Mouse (Mus musculus) heart, adult 11 months (tissue): ENCODE data around the gene Arhgap42.

Source experiments
- DNase-seq: peaks from one replicate; pipeline ENCODE4 v3.0.0; 2022

The Arhgap42 gene

DNA sequence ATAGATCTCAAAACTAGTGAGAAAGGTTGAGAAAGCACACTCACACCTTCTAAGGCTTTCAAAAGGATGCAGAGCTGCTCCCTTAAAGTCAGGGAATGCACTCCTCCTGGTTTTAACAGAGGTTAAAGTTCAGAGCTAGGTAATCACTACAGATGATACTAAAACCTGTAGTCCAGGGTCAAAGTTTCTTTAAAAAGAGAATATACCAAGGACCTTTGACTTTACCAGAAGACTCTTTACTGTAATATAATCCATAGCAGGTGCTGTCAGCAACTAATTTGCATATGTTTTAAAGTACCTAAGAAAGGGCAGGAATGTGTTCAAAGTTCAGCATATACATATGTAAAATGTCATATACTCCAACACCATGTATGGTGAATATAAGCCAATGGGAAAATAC, 30.7 kb downstream of the Arhgap42 start:
- no peak for DNase-seq

- no peak for DNase-seq
Measured at GRCm38 (mm10) chr9:9207251-9207650, 31.6 kb downstream of the Arhgap42 start.

DNA sequence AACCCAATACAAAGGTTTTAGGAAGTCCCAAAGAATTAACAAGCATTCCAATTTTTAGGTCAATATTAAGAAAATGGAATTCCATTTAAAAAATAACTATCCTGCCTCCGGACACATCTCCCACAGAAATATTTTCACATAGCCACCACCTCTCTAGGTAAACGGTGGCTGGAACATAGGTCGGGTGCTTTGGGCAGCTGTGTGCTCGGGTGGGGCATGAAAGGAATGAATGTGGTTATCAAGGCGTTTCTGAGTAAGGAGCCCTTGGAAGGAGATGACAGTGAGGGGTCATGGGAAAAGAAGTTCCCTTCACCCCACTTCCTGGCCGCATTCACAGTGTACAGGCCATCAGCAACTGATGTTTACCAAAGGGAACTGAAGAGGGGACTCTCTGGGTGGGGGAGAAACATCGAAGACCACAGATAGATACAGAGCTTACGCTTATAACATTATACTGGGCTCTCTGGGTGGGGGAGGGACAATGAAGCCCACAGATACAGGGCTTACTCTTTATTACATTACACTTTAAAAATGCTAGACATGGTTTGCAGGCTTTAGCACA, 38.0 kb downstream of the Arhgap42 start:
- peak; percentile 92 for DNase-seq

- DNase-seq: peak; percentile 92
Measured at GRCm38 (mm10) chr9:9199170-9199841, 39.6 kb downstream of the Arhgap42 start.

- DNase-seq: no peak
Measured at GRCm38 (mm10) chr9:9198645-9199044, 40.3 kb downstream of the Arhgap42 start.

DNA sequence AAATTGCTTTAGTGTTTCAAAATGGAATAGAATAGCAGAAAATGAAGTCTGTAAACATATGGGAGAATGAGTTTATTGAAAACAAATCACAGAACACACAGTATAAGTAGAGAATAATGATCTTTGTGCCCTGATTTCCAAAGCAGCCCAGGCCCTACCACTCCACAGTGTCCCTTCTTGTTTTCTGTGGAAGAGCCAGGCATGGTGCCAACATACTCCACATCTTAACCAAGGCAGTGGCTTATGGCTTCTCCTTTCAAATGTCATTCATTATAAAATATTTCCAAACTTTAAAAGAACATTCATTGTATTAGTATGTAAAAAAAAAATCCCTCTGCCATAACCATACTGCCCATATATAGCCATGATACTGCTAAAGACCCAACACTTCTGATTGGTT, 42.9 kb downstream of the Arhgap42 start:
- DNase-seq: no peak

GRCm38 (mm10) chr9:9194496-9194895, 44.4 kb downstream of the Arhgap42 start:
- no peak for DNase-seq

- DNase-seq: peak; percentile 92
Measured at GRCm38 (mm10) chr9:9192716-9193115, 46.2 kb downstream of the Arhgap42 start.

- no peak for DNase-seq
Measured at GRCm38 (mm10) chr9:9190835-9191234, 48.1 kb downstream of the Arhgap42 start.

- peak; percentile 80 for DNase-seq
Measured at GRCm38 (mm10) chr9:9188167-9188566, 50.7 kb downstream of the Arhgap42 start.

- DNase-seq: peak; percentile 16
Measured at GRCm38 (mm10) chr9:9177745-9178144, 61.2 kb downstream of the Arhgap42 start.

DNA sequence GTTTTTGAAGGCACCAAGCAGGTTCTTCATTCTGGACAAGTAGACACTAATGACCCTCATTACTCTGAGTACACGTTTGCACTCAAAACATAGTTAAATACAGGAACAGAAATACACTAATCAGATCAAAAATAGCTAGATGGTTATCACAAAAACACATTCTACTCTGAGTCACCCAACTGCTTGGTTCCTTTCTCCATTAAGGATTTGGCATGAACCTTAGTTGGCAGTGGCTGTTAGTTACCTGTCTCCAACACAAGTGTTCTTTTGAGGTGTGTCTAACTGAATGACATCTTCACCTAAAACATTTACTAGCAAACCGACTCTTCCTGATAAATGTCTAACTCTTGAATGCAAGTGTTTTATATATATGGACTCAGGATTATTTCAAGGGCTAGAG, 64.0 kb downstream of the Arhgap42 start:
- DNase-seq: no peak

DNA sequence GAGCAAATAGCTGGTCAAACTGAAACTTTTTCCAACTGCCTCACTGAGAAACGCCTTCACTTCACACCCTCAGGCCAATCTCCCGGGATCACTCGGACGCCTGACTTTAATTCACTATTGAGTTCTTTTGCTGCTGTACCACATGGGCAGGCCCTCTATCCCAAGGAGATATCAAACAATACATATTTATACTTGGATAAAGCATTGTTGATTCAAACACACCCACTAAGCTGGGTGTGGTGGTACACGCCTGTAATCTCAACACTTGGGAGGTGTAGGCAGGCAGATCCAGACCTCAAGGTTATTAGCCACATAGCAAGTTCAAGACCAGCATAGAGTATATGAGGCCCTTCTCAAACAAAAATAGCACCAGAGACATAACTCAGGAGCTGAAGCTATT, 64.7 kb downstream of the Arhgap42 start:
- DNase-seq: peak; percentile 40

DNA sequence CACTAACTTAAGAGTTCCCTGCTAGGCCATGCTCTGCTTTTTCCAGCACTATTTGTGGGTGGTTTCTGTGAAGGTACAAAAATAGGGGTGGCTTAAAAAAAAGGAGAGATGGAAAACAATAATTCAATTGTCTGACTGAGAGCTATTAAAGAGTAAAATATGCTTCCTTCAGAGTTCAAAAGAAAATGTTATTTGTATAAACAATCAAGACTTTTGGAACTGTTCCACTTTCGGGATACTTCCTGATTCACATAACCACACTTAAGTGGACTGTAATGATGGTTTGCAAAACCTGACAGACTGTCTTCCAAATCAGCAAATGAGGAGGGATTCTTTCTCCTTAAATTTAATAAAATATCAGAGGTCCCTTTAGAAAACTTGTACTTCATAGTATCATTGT, 65.8 kb downstream of the Arhgap42 start:
- DNase-seq: no peak

DNA sequence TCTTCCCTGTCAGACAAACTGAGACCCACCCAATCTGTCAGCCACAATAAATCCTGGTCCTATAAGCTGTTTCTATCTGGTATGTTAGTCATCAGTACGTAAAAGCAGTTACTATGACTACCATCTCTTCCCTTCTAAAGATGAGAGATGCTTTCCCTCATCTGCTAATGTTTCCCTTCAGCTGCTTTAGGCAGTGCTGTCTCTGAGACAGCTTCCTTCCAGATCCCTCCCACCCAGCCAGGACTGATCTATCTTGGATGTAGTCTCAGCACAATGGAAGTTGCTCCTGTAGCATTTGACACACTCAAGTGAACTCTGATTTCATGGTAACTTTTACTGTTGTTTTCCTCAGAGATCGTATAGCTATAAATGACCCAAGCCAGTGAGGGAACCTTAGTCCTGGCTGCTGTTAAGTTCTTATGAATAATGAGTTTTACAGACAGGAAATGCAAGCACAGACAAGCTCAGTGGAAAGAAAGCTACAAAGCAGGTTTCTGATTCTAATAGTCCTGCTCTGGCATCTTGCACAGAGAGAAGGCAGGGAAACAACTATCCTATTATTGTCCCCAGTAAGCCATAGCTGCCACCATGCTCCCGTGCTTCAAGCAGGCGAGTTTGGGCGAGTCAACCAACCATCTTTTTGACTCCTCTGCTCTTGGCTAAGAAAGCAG, 67.6 kb downstream of the Arhgap42 start:
- peak; percentile 79 for DNase-seq

- peak; percentile 97 for DNase-seq
Measured at GRCm38 (mm10) chr9:9165641-9166063, 73.2 kb downstream of the Arhgap42 start.

- no peak for DNase-seq
Measured at GRCm38 (mm10) chr9:9160736-9161135, 78.2 kb downstream of the Arhgap42 start.

GRCm38 (mm10) chr9:9158241-9158640, 80.7 kb downstream of the Arhgap42 start:
- peak; percentile 53 for DNase-seq

GRCm38 (mm10) chr9:9157425-9157824, 81.5 kb downstream of the Arhgap42 start:
- DNase-seq: peak; percentile 58

GRCm38 (mm10) chr9:9154636-9155035, 84.3 kb downstream of the Arhgap42 start:
- DNase-seq: no peak

DNA sequence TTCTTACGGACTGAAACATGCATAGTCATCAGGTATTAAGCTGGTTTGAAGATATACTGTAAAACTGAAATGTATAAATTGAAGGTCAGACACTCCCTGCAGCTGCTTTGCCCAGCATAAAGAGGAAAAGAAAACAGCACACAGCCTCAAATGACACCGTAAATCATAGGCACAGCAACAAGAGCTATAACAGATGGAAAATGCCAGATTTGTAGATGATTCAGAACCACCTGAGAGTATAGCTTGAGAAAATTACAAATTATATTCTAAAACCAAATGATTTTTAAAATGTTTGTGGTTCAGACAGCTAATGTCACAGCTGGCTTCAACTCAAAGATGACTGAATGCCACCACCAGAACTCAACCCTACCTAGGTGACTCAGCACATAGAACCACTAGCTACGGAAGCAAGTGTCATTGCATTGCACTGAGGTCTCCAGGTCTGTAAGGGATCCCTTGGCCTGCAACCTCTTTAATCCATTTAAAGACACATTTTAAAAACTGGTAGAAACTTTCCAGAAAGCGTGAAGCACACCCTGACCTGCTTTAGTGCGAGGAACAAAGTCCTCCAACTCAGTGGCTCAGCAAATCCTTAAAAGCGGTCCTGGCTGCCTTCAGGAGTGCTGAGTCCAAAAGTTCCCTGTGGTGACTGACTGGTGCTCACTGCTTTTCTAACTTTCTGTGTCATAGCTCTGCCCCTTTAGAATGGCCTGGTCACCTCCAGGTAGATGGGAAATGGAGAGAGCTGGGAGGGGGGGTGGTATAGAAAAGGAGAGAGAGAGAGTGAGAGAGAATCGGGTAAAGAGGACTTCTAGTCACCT, 94.4 kb downstream of the Arhgap42 start:
- DNase-seq: no peak

GRCm38 (mm10) chr9:9143102-9143501, 95.8 kb downstream of the Arhgap42 start:
- no peak for DNase-seq

- DNase-seq: no peak
Measured at GRCm38 (mm10) chr9:9142561-9142960, 96.3 kb downstream of the Arhgap42 start.
